Mouse (Mus musculus): Measurements from ENCODE around the gene Dnajc1.

Dnajc1 gene

GRCm38 (mm10) chr2:18202923-18203322 is 189.7 kb downstream of the Dnajc1 start:
- peak in 1 of 2 experiments; percentile 24 for DNase-seq (ENCODE audit: inconsistent age in 2 of 2, low spot score in 1 of 2)

- DNase-seq (ENCODE audit: inconsistent age in 2 of 2, low spot score in 1 of 2) = no peak
Measured at GRCm38 (mm10) chr2:18201820-18202462, 190.7 kb downstream of the Dnajc1 start.

GRCm38 (mm10) chr2:18195691-18196396 is 196.8 kb downstream of the Dnajc1 start:
- peak; percentile 79 to 93 for DNase-seq (ENCODE audit: inconsistent age in 2 of 2, low spot score in 1 of 2)

GRCm38 (mm10) chr2:18195285-18195684 is 197.3 kb downstream of the Dnajc1 start:
- no peak for DNase-seq (ENCODE audit: inconsistent age in 2 of 2, low spot score in 1 of 2)

GRCm38 (mm10) chr2:18188367-18188766 is 204.3 kb downstream of the Dnajc1 start:
- no peak for DNase-seq (ENCODE audit: inconsistent age in 2 of 2, low spot score in 1 of 2)

GRCm38 (mm10) chr2:18183079-18183478 is 209.6 kb downstream of the Dnajc1 start:
- DNase-seq (ENCODE audit: inconsistent age in 2 of 2, low spot score in 1 of 2) = no peak

GRCm38 (mm10) chr2:18181631-18182030 is 211.0 kb downstream of the Dnajc1 start:
- no peak for DNase-seq (ENCODE audit: inconsistent age in 2 of 2, low spot score in 1 of 2)

- DNase-seq (ENCODE audit: inconsistent age in 2 of 2, low spot score in 1 of 2) = no peak
Measured at GRCm38 (mm10) chr2:18180323-18180722, 212.3 kb downstream of the Dnajc1 start.

GRCm38 (mm10) chr2:18176235-18176634 is 216.4 kb downstream of the Dnajc1 start:
- peak in 1 of 2 experiments; percentile 30 for DNase-seq (ENCODE audit: inconsistent age in 2 of 2, low spot score in 1 of 2)

GRCm38 (mm10) chr2:18175234-18175633 is 217.4 kb downstream of the Dnajc1 start:
- DNase-seq (ENCODE audit: inconsistent age in 2 of 2, low spot score in 1 of 2) = no peak

GRCm38 (mm10) chr2:18169174-18169948 is 223.3 kb downstream of the Dnajc1 start:
- DNase-seq (ENCODE audit: inconsistent age in 2 of 2, low spot score in 1 of 2) = no peak

- DNase-seq (ENCODE audit: inconsistent age in 2 of 2, low spot score in 1 of 2) = no peak
Measured at GRCm38 (mm10) chr2:18165511-18165910, 227.1 kb downstream of the Dnajc1 start.

- no peak for DNase-seq (ENCODE audit: inconsistent age in 2 of 2, low spot score in 1 of 2)
Measured at GRCm38 (mm10) chr2:18160992-18161391, 231.6 kb downstream of the Dnajc1 start.

GRCm38 (mm10) chr2:18159426-18159825 is 233.2 kb downstream of the Dnajc1 start:
- DNase-seq (ENCODE audit: inconsistent age in 2 of 2, low spot score in 1 of 2) = no peak

- no peak for DNase-seq (ENCODE audit: inconsistent age in 2 of 2, low spot score in 1 of 2)
Measured at GRCm38 (mm10) chr2:18156131-18156530, 236.5 kb downstream of the Dnajc1 start.
